Mouse (Mus musculus) layer of hippocampus, adult 11-12 months (tissue): Measurements from ENCODE around the gene Hvcn1.

ENCODE experiments used
- DNase-seq: peaks from one replicate; pipeline ENCODE4 v3.0.0; 2022; ENCODE audit warnings: low spot score

The Hvcn1 gene

DNA sequence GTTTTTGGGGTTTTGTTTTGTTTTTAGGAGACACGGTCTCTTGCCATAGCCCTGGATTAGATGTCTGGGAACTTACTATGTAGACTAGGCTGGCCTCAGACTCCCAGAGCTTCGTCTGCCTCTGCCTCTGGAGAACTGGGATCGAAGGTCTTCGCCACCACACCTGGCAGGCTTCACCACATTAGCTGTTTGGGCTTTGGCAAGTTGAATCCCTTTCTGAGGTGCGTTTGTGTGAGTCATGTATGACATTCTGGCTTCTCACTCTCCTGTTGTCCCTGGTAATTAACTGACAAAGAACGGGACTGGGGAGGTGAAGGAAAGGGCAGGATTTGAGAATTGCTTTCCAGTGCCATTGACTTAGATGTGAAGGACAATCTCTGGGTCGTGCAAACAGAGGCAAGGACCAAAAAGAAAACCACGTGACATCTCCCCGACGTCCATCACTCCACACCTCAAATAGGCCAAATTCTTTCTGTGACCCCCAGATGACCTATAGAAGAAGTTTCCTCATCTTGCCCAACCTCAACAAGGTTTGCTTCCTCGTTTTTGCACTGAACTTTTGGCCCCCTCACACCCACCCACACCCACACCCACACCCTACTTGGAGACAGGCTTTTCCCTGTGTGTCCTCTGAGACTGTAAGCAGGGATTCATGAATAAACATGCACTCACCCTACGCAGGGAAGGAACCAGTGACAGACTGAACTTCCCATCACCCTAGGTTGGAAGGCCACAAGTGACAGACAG is 62.4 kb downstream of the Hvcn1 start:
- no peak for DNase-seq

DNA sequence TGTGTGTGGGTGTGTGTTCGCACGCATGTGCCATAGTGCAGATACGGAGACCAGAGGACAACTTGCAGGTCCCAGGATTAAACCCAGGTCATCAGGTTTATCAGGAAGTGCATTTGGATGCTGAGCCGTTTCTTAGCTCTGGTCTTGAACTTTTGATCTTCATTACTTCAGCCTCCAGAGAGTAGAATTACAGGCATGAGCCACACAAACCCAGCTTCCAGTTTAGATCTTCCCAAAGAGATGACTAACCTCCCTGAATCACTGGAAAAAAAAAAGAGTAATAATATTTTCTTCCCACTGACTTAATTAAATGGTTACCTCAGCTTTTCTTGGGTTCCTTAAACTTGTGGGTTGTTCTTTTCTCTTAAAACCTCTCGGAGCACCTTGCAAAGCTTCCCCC is 66.2 kb downstream of the Hvcn1 start:
- no peak for DNase-seq

DNA sequence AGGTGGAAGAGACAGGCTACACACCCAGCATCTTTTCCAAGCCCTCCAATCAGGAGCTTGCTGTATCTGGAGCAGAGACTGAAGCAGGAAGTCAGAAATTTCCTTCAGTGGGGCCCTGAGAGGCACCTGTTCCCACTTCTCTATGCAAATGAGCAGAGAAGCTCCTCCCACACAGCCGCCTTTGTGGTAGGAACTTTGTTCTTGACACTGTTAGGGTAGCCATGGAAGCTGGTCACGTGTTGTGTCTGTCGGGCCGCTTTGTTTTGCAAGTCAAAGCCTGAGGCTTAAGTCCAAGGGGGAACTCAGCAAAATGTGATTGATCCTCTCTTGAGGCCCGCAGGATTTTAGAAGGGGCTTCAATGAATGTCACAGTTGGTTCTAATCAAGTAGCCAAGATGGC is 68.2 kb downstream of the Hvcn1 start:
- no peak for DNase-seq

DNA sequence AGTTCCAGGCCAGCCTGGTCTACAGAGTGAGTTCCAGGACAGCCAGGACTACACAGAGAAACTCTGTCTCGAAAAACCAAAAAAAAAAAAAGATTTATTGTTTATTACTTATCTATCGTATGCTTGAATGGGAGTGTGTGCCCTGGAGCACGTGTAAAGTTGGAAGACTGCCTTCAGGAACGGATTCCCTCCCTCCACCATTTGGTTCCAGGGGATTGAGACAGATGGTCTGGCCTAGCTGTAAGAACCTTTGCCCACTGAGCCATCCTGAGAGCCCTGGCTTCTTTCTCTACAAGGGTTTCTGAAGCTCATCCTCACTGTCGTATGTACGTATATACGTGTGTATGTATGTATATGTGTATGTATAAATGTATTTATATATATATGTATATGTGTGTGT is 72.3 kb downstream of the Hvcn1 start:
- no peak for DNase-seq

DNA sequence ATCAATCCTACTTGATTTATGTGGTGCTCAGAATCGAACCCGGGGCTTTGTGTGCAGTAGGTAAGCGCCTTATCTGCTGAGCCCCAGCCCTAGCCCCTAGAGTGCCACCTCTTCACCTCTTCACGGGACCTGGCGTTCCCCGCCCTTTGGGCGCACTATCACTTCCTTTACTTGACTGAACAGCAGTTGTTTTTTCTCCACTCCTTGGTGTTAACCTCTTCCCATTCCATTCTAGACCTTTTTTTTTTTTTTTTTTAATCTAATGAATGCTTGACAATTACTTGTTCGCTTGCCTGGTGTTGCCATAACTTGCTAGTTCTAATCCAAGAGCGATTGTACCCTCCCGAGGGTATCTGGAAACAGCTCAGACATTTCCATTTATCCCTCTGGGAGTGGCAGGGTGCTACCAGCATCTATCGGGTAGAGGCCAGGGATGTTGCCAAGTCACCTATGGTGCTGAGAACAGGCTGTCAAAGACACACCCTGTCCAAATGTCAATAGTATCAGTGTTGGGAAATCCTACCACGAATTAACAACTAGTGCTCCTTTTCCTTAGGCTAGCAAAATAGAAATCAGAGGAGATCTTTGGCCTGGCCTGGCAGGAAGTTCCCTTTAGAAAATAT is 73.3 kb downstream of the Hvcn1 start:
- DNase-seq = no peak

DNA sequence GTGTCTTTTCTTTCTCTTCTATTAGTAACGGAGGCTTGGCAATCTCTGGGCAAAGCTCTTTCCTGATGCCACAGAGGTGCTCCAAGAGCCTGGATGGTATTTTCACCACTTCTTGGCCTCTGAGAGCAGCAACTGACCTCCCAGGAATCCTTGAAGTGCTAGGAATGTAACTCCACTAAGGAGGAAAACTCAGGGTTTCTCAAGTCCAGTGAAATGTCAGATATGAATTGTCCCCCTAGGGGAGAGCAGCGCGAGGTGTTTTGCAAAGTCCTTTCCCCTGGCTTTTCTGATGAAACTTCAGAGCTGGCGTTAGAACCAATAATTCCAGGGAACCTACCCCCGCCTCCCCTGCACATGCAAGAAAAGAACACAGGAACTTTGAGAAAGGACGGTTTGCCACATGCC is 73.8 kb downstream of the Hvcn1 start:
- DNase-seq = no peak

DNA sequence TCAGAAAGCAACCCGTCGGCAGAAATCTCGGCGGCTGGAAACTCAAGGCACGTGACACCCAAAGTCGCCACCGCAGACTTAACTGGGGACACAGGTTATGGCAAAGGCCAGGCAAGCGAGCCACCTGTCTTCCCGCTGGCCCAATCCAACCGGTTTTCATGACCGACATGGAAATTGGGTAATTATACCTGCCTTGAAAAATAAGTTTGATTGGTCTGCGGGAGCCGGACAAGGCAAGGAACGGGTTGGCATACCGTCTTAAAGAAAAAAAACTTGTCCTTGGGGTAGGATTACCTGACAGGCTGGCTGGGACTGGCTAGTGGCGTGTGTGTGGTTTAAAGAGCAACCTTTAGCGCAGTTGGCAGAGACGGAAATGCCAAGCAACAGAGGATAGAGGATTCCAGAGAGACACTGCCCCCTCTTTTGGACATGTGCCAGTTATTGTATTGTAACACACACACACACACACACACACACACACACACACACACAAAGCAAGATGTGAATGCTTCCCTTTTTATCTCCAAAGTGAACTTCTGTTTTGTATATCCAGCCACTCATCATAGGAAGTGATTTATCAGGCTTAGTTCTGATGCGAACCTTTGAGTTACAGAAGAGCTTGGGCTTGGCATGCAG is 74.3 kb downstream of the Hvcn1 start:
- DNase-seq = no peak

DNA sequence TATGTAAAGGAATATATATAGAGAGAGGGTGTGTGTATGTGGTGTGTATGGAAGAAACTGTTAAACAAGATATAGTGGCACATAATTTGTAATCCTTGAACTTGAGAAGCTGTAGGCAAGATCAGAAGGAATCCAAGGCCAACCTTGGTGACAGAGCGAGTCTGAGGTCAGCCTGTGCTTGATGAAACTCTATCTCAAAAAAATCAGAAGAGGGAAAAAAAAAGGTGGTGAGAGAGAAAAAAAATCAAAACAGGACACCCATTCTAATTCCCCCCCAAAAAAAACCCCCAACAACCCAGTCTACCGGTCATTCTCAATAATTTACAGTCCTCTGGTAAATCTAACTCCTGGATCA is 77.2 kb downstream of the Hvcn1 start:
- DNase-seq = no peak

DNA sequence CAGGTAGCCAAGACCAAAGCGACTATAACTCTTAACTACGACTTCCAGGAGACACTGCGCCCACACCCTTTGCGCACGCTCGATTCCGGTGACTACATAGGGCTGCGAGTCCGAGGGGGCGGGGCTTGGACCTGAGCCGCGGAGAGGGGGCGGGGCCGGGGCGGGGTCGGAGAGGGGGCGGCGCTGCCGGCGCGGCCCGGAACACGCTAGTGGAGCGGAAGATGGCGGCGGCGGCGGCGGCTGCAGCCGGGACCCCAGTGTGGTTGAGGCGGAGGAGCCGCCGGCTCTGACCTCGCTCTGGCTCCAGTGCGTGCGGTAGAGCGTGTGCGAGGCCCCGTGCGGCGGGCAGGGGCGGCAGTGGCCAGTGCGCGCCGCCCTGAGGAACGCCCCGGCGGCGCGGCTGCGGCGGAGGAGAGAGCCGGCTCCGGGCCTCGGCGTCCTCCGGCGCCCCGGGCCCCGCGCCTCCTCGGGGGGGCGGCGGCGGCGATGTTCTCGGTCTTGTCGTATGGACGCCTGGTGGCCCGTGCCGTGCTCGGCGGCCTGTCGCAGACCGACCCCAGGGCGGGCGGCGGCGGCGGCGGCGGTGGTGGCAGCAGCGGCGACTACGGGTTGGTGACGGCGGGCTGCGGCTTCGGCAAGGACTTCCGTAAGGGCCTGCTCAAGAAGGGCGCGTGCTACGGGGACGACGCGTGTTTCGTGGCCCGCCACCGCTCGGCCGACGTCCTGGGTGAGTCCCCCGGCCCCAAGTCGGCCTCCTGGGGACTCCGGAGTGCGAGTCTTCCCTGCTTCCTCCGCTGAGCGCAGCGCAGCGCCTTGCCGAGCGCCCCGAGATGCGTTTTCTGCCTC is 77.8 kb downstream of the Hvcn1 start, which contains the start of gene Pptc7:
Gene Pptc7 (plus strand): TSS at position 183 of the 846 bp plus-strand sequence.
- DNase-seq = peak; percentile 91

DNA sequence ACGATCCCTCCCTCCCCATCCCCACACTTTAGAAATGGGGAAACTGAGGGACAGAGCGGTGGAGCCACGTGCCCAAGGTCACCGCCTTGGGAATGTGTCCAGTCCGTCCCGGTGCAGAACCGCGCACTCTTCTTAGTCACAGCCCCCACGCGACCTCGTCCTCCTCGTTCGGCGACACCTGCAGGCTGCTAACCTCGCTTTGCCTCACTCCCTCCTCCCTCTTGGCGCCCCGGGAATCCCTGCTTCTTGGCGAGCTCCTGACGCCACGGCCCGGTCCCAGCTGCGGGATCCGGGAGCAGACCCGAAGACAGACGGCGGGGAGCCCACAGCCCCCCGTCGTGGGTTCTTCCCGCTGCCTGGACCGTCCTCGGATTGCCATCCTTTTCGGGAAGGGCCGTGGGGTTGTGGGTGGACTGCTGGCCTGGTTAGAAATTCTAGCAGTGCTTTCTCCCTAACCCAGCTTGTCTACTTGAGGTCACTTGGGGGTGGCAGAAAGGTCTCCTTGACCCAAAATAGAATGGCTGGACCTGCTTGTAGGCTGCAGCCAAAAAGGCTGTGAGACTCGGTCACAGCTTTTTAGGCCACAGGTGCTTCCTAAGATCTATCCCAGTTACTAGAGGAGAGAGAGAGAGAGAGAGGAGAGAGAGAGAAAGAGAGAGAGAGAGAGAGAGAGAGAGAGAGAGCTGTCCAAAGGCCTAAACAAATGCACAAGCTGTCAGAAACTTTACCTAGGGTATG is 78.6 kb downstream of the Hvcn1 start:
- DNase-seq = peak; percentile 36

DNA sequence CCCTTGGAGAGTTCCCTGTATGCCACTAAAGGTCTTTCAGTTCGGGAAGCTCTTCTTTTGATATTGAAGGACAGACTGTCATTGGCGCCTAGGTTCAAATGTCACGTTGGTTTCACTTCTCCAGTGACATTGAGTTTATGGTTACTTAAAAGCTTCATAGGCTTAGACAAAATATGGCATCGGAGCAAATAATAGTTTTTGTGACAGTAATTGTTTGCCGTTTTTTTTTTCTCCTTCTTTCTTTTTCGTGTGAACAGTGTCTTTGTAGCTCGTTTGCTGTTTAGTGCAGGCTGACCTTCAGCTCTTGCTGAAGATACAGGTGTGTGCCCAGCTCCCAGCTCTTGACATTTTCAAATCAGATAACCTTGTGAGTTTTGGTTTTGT is 79.2 kb downstream of the Hvcn1 start:
- DNase-seq = no peak

DNA sequence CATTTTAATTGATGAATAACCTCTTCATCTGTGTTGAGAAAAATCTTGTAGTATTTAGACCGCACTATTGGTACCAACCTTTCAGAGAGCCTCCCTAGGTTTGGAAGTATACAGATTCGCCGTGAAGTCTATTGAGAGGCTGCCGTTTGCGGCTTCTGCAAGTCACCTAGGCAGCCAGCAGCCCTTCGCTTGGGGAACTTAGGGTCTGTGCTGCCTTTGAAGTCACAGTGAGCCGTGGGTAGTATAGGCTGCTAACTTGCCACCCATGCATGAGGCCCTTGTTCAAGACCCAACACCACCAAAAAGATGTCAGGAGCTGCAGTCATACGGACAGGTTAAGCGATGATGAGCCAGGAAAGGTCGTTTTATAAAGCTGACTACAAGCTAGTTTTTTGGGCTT is 79.6 kb downstream of the Hvcn1 start:
- DNase-seq = no peak

DNA sequence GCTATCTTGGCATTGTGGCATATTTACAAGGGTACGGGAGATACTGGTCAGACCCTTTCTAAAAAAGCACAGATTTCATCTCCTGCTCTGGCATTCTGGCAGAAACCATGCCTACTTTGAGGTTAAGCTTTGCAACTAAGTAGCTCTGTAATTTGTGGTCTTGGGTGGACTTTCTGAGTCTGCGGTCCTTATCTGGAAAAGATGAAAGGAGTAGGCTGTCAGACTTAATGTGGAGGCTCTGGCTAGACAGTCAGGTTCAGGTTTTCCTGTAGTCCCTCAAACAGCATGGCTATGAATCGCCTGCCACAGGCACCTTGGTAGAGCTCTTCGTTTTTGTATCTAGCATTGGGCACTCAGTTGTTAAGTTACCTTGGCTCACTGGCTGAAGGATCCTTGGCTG is 80.4 kb downstream of the Hvcn1 start:
- DNase-seq = no peak

DNA sequence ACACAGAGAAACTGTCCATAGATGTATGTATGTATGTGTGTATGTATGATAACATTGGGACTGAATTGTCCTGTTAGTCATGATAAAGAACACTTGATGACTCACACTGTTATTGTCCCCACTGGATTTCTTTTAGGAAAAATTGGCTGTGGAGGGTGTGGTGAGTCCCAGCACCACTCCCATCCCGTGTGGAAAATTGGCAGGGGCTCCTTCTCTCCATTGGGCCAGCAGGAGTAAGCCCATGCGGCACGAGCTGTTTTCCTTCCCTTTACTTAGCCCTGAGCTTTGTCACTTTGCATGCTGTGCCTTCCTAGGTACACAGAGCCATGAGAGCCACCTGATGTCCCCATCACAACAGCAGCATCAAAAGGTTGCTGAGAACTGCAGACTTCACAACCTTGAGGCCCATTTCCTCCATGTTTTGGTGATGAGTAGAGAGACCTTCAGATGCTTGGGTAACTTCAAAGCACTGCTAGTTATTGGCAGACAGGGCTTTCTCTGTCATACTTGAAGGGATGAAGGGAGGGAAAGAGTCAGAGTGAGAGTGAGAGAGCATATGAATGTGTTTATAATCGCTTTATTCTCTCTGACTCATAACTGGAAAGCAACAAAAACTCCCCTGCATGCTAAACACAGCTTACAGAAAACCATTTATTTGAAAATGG is 81.7 kb downstream of the Hvcn1 start:
- DNase-seq = no peak

DNA sequence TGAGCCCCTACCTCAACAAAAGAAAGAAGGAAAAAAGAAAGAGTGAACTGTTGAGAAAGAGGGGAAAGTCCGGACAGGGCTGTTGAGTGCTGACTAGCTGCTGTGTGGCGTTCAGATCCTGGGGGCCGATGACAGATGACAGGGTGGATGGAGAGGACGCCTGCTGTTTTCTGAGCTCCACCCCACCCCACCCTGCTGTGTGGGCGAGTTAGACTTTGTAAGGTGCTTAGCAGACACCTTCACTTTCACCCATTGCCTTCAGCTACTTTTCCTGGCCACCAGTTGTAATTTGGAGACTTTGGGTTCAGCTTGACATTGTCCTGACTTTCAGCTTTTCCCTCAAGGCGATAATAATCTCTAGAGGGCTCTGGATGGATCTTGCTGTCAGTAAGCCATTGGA is 84.5 kb downstream of the Hvcn1 start:
- no peak for DNase-seq
